Mouse (Mus musculus) intestine, embryonic 15.5 days (tissue): ENCODE measurements around the gene Xrcc3. TPM values are rescaled to one million over a fixed set of nuclear protein-coding genes. Genes with fewer than 3 reads are reported as not detected.
A peak's percentile ranks its signal among the peaks of the same experiment; 100 is the strongest.

Experiments
- ATAC-seq: fragments of 200-750 bp; cut with Nextera tagmentation; 2 replicates; pipeline ENCODE4 v1.8.0; 2017; ENCODE audit warnings: moderate TSS enrichment, moderate library complexity
- H3K27ac ChIP-seq: fragments of 300-500 bp; sonication (generic); 2 replicates; pipeline ENCODE4 v1.5.1; 2015; ENCODE audit warnings: mild to moderate bottlenecking, inconsistent platforms
- H3K27me3 ChIP-seq: fragments of 300-500 bp; sonication (generic); replicated peaks from 2 replicates; pipeline ENCODE4 v1.6.1; 2015; ENCODE audit warnings: inconsistent platforms
- H3K36me3 ChIP-seq: fragments of 300-500 bp; sonication (generic); 2 replicates; pipeline ENCODE4 v1.6.1; 2015; ENCODE audit warnings: inconsistent platforms
- H3K4me1 ChIP-seq: fragments of 300-500 bp; sonication (generic); replicated peaks from 2 replicates; pipeline ENCODE4 v1.6.1; 2015; ENCODE audit warnings: inconsistent platforms
- H3K4me2 ChIP-seq: fragments of 300-500 bp; sonication (generic); replicated peaks from 2 replicates; pipeline ENCODE4 v1.6.1; 2015; ENCODE audit warnings: mild to moderate bottlenecking, inconsistent platforms
- H3K4me3 ChIP-seq: fragments of 300-500 bp; sonication (generic); replicated peaks from 2 replicates; pipeline ENCODE4 v1.5.1; 2015; ENCODE audit warnings: inconsistent platforms
- H3K9ac ChIP-seq: fragments of 300-500 bp; sonication (generic); 2 replicates; pipeline ENCODE4 v1.6.1; 2015; ENCODE audit warnings: inconsistent platforms
- H3K9me3 ChIP-seq: fragments of 300-500 bp; sonication (generic); 2 replicates; pipeline ENCODE4 v1.6.1; 2016; ENCODE audit warnings: inconsistent platforms
- WGBS: fragments of 180-500 bp; shearing (Covaris S2); methylation state at CpG from one replicate; pipeline ENCODE4 v1.1.7; 2015; 5-methylcytosine and 5-hydroxymethylcytosine counted together
- polyA plus RNA-seq: library from polyadenylated mRNA; unstranded; fragments of >200 nt; fragmentation: Nextera tagmentation; extraction: Ambion mirVana; gene quantifications from 2 replicates; pipeline ENCODE4 v1.2.1, GENCODE M21; 2015

Gene Xrcc3
- 8.9 and 9.9 TPM in 2 replicates for polyA plus RNA-seq

- Histone ChIP-seq H3K27ac (peak within 1 kb of the TSS; percentile 96), H3K9me3 (no peaks in the 10 kb centered on the region), H3K9ac (peak within 1 kb of the TSS; percentile 89), H3K4me1 (peaks cover 51% of the 10 kb centered on the region), H3K4me3 (peak within 1 kb of the TSS; percentile 88), H3K27me3 (no peaks in the 10 kb centered on the region), H3K4me2 (peak within 1 kb of the TSS; percentile 89), H3K36me3 (0 out of 2 replicates have a peak, but pooled peaks cover under 1% of the 10 kb centered on the region)
- under 1% methylated on average over 85 of the region's 87 CpGs for WGBS
- peak; percentile 95 for ATAC-seq
Observed at GRCm38 (mm10) chr12:111813766-111814617, at the start of gene Xrcc3, which contains the start of gene Zfyve21. TSS of gene Xrcc3 (minus strand) at chr12:111813873. TSS of gene Zfyve21 (plus strand) at chr12:111814170.

GRCm38 (mm10) chr12:111855448-111855847 is 41.8 kb upstream of the Xrcc3 start:
- Histone ChIP-seq H3K27me3 (no peaks in the 10 kb centered on the region), H3K36me3 (peaks cover 6% of the 10 kb centered on the region), H3K4me3 (no peak overlapping the region), H3K4me2 (no peak overlapping the region), H3K4me1 (no peaks in the 10 kb centered on the region), H3K9me3 (no peaks in the 10 kb centered on the region), H3K27ac (no peak overlapping the region), H3K9ac (no peak overlapping the region)
- no peak for ATAC-seq
- WGBS, result 97% methylated on average over 2 of the region's 2 CpGs

- no peak overlapping the region for H3K9ac ChIP-seq
- no peak overlapping the region for H3K4me2 ChIP-seq
- no peaks in the 10 kb centered on the region for H3K4me1 ChIP-seq
- peaks cover 3% of the 10 kb centered on the region for H3K36me3 ChIP-seq
- no peak for ATAC-seq
- H3K27me3 ChIP-seq, result no peaks in the 10 kb centered on the region
- WGBS, result 69% methylated on average over 4 of the region's 4 CpGs
- no peak overlapping the region for H3K4me3 ChIP-seq
- no peak overlapping the region for H3K27ac ChIP-seq
- no peaks in the 10 kb centered on the region for H3K9me3 ChIP-seq
Observed at GRCm38 (mm10) chr12:111853546-111853945, 39.9 kb upstream of the Xrcc3 start.

GRCm38 (mm10) chr12:111853011-111853436 is 39.4 kb upstream of the Xrcc3 start:
- Histone ChIP-seq H3K9ac (no peak overlapping the region), H3K4me1 (no peaks in the 10 kb centered on the region), H3K9me3 (no peaks in the 10 kb centered on the region), H3K4me2 (no peak overlapping the region), H3K4me3 (no peak overlapping the region), H3K27ac (no peak overlapping the region), H3K36me3 (peaks cover 3% of the 10 kb centered on the region), H3K27me3 (no peaks in the 10 kb centered on the region)
- peak; percentile 41; the same call in 1 of the 2 replicates for ATAC-seq
- 60% methylated on average over 10 of the region's 10 CpGs for WGBS

GRCm38 (mm10) chr12:111851745-111852144 is 38.1 kb upstream of the Xrcc3 start:
- 73% methylated on average over 5 of the region's 5 CpGs for WGBS
- no peaks in the 10 kb centered on the region for H3K27me3 ChIP-seq
- ATAC-seq, result no peak
- H3K4me3 ChIP-seq, result no peak overlapping the region
- no peak overlapping the region for H3K9ac ChIP-seq
- H3K27ac ChIP-seq, result no peak overlapping the region
- H3K4me1 ChIP-seq, result no peaks in the 10 kb centered on the region
- H3K9me3 ChIP-seq, result no peaks in the 10 kb centered on the region
- H3K36me3 ChIP-seq, result peaks cover 3% of the 10 kb centered on the region; the same call in 1 of the 2 replicates
- H3K4me2 ChIP-seq, result no peak overlapping the region

GRCm38 (mm10) chr12:111851235-111851634 is 37.6 kb upstream of the Xrcc3 start:
- Histone ChIP-seq H3K9me3 (no peaks in the 10 kb centered on the region), H3K4me1 (no peaks in the 10 kb centered on the region), H3K9ac (no peak overlapping the region), H3K36me3 (peaks cover 3% of the 10 kb centered on the region; the same call in 1 of the 2 replicates), H3K4me2 (no peak overlapping the region), H3K27me3 (no peaks in the 10 kb centered on the region), H3K4me3 (no peak overlapping the region), H3K27ac (no peak overlapping the region)
- ATAC-seq, result no peak
- 70% methylated on average over 2 of the region's 2 CpGs for WGBS

GRCm38 (mm10) chr12:111848300-111848798 is 34.7 kb upstream of the Xrcc3 start:
- 63% methylated on average over 9 of the region's 9 CpGs for WGBS
- Histone ChIP-seq H3K4me3 (no peak overlapping the region), H3K9me3 (no peaks in the 10 kb centered on the region), H3K27ac (no peak overlapping the region), H3K36me3 (no peaks in the 10 kb centered on the region), H3K4me2 (no peak overlapping the region), H3K27me3 (no peaks in the 10 kb centered on the region), H3K4me1 (no peaks in the 10 kb centered on the region), H3K9ac (no peak overlapping the region)
- ATAC-seq, result peak; percentile 41

- WGBS, result 73% methylated on average over 10 of the region's 10 CpGs
- H3K9ac ChIP-seq, result no peak overlapping the region
- H3K4me1 ChIP-seq, result 0 out of 2 replicates have a peak, but pooled peaks cover 2% of the 10 kb centered on the region
- no peak overlapping the region for H3K4me2 ChIP-seq
- H3K27ac ChIP-seq, result no peak overlapping the region
- H3K9me3 ChIP-seq, result no peaks in the 10 kb centered on the region
- peaks cover 3% of the 10 kb centered on the region; the same call in 1 of the 2 replicates for H3K36me3 ChIP-seq
- no peak for ATAC-seq
- no peak overlapping the region for H3K4me3 ChIP-seq
- no peaks in the 10 kb centered on the region for H3K27me3 ChIP-seq
Observed at GRCm38 (mm10) chr12:111846815-111847214, 33.1 kb upstream of the Xrcc3 start.

GRCm38 (mm10) chr12:111845953-111846352 is 32.3 kb upstream of the Xrcc3 start:
- 91% methylated on average over 4 of the region's 4 CpGs for WGBS

GRCm38 (mm10) chr12:111843470-111843869 is 29.8 kb upstream of the Xrcc3 start:
- no peak for ATAC-seq
- Histone ChIP-seq H3K9ac (no peak overlapping the region), H3K36me3 (peaks cover 16% of the 10 kb centered on the region), H3K4me3 (no peak overlapping the region), H3K9me3 (no peaks in the 10 kb centered on the region), H3K4me1 (0 out of 2 replicates have a peak, but pooled peaks cover 2% of the 10 kb centered on the region), H3K4me2 (no peak overlapping the region), H3K27me3 (no peaks in the 10 kb centered on the region), H3K27ac (no peak overlapping the region)
- 53% methylated on average over 2 of the region's 2 CpGs for WGBS

More at GRCm38 (mm10) chr12:111845953-111846352, 32.3 kb upstream of the Xrcc3 start:
- Histone ChIP-seq H3K4me1 (0 out of 2 replicates have a peak, but pooled peaks cover 2% of the 10 kb centered on the region), H3K4me3 (no peak overlapping the region), H3K27ac (no peak overlapping the region), H3K4me2 (no peak overlapping the region), H3K9me3 (no peaks in the 10 kb centered on the region), H3K27me3 (no peaks in the 10 kb centered on the region), H3K36me3 (peaks cover 3% of the 10 kb centered on the region; the same call in 1 of the 2 replicates), H3K9ac (no peak overlapping the region)
- ATAC-seq, result no peak

- ATAC-seq, result no peak
Observed at GRCm38 (mm10) chr12:111842565-111843433, 29.1 kb upstream of the Xrcc3 start.

GRCm38 (mm10) chr12:111833457-111833856 is 19.8 kb upstream of the Xrcc3 start:
- Histone ChIP-seq H3K36me3 (peaks cover 70% of the 10 kb centered on the region), H3K27me3 (no peaks in the 10 kb centered on the region), H3K27ac (no peak overlapping the region), H3K9me3 (no peaks in the 10 kb centered on the region), H3K4me1 (no peaks in the 10 kb centered on the region), H3K4me2 (no peak overlapping the region), H3K4me3 (no peak overlapping the region), H3K9ac (no peak overlapping the region)
- ATAC-seq, result no peak
- 89% methylated on average over 10 of the region's 10 CpGs for WGBS

More at GRCm38 (mm10) chr12:111842565-111843433, 29.1 kb upstream of the Xrcc3 start:
- H3K27ac ChIP-seq, result no peak overlapping the region
- no peak overlapping the region for H3K4me3 ChIP-seq
- no peaks in the 10 kb centered on the region for H3K27me3 ChIP-seq
- WGBS, result 60% methylated on average over 15 of the region's 15 CpGs
- H3K4me1 ChIP-seq, result 0 out of 2 replicates have a peak, but pooled peaks cover 2% of the 10 kb centered on the region
- H3K36me3 ChIP-seq, result peaks cover 20% of the 10 kb centered on the region
- H3K4me2 ChIP-seq, result no peak overlapping the region
- H3K9me3 ChIP-seq, result no peaks in the 10 kb centered on the region
- H3K9ac ChIP-seq, result no peak overlapping the region
